Mouse (Mus musculus): ENCODE measurements around the gene Plcl2. TPM values are rescaled to one million over a fixed set of nuclear protein-coding genes. Genes with fewer than 3 reads are reported as not detected.
"Not testable (repeated sequence)": the region's sequence is repeated elsewhere in the genome, so short reads cannot be mapped to it uniquely, and the experiment has no call there.

Gene Plcl2
- total RNA-seq, 4 experiments from 2014 or later, result 8.3 to 10.7 (median 9.3) TPM

- not testable (repeated sequence) for DNase-seq (ENCODE audit: low spot score)
Observed at GRCm38 (mm10) chr17:50534889-50535288, 25.7 kb downstream of the Plcl2 start.

DNA sequence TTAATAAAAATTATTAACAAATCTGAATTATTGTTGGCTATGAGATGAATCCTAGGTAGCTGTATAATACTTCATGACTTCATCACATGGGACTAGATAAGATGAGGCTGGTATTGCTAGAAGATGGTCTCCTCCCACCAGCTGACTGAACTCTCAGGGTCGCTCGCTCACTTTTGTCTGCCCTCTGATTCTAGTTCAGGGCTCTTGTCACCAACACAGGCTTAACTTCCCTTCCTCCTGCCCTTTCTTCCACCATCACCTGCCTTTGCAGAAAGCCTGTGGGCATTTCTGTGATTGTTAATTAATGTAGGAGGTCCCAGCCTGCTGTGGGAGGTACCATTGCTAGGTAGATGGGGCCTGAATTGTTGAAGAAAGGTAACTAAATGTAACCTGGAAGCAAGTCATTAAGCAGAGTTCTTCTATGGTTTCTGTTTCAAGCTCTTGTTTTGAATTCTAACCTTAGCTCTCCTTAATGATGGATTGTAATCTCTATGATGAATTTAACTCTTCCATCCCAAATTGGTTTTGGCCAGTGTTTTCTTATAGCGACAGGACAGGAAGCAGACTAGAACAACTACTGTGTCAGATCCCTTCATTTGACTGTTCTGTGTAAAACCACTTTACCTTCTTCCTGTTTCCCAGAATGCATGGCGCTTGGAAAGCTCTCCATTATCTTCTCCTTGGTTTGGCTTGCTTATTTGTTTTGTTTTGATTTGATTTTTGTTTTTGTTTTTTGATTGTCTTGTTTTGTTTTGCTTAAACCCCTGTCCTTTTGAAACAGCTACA, 27.4 kb downstream of the Plcl2 start:
- DNase-seq (ENCODE audit: low spot score), result no peak

GRCm38 (mm10) chr17:50537786-50538185, 28.6 kb downstream of the Plcl2 start:
- DNase-seq (ENCODE audit: low spot score), result no peak

DNA sequence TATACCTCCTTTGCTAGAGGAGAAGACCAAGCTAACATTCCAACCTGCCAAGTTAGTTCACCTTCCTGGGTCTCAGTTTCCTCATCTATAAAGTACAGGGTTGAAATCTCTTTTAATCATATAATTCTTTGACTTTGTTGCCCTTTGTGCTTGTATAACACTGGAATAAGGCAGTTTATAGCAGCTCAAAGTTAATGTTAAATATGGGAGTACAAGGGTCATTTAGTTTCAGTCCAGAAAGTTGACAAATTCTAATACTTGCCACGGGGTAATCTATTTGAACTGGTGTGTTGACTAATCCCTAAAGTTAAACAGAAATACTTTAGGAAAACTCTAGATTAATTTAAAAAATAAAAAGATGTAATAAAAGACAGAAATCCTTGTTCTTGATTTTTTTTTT, 35.7 kb downstream of the Plcl2 start:
- no peak for DNase-seq (ENCODE audit: low spot score)

DNA sequence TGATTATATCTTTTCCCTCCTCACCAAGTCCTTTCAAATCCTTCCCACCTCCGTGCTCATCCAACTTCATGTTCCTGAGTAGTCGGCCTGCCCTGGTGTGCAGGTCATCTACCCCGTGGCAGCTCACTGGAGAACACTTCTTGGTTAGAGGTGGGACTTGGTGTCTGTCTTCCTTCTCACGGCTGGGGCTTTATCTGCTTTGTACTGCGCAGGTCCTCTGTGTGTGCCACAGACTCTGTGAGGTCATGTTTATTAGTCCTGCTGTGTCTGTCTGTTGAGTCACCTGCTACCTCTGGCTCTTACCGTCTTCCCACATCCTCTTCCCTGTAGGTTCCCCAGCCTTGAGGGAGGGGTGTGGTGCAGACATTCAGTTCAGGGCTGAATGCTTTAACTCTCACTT, 36.1 kb downstream of the Plcl2 start:
- DNase-seq (ENCODE audit: low spot score), result no peak

- DNase-seq (ENCODE audit: low spot score), result no peak
Observed at GRCm38 (mm10) chr17:50552130-50552529, 42.9 kb downstream of the Plcl2 start.

GRCm38 (mm10) chr17:50557566-50558238, 48.5 kb downstream of the Plcl2 start:
- DNase-seq (ENCODE audit: low spot score), result peak; percentile 21

DNA sequence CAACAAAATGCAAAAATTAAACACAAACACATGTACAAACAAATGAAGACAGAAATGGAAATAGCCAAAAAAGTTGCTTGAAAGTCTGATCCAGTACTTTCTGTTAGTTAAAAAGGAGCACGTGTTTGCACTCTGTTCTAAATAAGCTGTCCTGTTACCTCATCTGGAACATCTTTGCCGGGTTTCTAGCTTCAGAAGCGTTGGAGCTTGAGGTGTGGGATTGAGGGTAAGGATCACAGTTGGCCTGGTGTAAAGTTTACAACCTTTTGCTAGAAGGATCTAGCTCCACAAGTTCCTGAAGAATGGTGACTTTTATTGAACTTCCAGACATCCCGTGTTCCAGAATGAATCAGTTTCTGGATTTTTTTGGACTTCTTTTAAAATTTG, 49.0 kb downstream of the Plcl2 start:
- no peak for DNase-seq (ENCODE audit: low spot score)

GRCm38 (mm10) chr17:50565376-50566123, 56.3 kb downstream of the Plcl2 start:
- DNase-seq (ENCODE audit: low spot score), result no peak

GRCm38 (mm10) chr17:50568846-50569245, 59.6 kb downstream of the Plcl2 start:
- no peak for DNase-seq (ENCODE audit: low spot score)

DNA sequence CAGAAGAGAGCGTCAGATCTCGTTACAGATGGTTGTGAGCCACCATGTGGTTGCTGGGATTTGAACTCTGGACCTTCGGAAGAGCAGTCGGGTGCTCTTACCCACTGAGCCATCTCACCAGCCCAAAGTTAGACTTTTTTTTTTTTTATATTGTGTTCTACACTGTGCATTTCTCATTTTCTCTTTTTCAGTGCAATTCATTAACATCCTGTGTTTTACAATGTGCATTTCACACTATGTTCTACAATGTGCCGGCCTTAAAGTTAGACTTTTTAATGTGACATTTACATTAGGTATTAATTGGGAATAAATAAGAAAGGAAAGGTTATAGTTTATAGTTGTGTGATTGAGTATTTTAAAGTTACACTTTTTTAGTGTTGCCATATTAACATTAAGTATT, 61.0 kb downstream of the Plcl2 start:
- DNase-seq (ENCODE audit: low spot score), result not testable (repeated sequence)

GRCm38 (mm10) chr17:50570681-50571398, 61.6 kb downstream of the Plcl2 start:
- no peak for DNase-seq (ENCODE audit: low spot score)

GRCm38 (mm10) chr17:50574161-50574560, 65.0 kb downstream of the Plcl2 start:
- no peak for DNase-seq (ENCODE audit: low spot score)

DNA sequence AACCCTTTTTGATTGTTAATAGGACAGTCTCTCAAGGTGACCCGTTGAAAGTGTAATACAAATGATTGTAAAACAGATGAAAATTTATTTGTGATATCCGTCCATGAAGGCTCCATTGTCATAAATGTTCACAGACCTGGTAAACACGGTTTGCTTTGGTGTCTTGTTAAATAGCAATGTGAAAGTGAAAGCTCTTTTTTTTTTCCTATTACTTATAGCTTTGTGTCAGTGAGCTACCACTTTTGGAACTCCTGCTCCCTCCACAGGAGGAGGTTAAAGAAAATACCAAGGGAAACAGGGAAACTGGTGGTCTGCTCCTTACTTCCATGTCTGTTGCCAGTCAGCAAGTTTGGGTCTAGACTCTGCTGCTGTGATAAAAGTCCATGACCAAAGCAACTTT, 71.2 kb downstream of the Plcl2 start:
- DNase-seq (ENCODE audit: low spot score), result no peak

DNA sequence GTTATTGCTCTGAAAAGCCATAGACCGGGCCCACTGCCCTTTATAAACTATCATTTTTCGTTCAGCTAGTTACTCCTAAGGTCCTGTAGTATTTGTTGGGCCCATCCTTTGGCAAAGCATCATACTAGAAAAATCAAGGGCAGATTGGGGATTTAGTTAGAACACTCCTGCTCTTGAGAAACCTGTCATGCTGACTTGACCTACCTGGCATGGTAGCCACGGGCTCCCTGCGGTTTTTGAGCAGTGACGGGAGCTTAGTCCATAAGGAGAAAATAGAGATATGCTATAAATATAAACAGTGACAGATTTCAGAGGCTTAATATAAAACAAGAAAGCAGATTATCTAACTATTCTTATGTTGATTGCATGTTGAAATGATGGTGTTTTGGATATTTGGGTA, 77.6 kb downstream of the Plcl2 start:
- DNase-seq (ENCODE audit: low spot score), result no peak

DNA sequence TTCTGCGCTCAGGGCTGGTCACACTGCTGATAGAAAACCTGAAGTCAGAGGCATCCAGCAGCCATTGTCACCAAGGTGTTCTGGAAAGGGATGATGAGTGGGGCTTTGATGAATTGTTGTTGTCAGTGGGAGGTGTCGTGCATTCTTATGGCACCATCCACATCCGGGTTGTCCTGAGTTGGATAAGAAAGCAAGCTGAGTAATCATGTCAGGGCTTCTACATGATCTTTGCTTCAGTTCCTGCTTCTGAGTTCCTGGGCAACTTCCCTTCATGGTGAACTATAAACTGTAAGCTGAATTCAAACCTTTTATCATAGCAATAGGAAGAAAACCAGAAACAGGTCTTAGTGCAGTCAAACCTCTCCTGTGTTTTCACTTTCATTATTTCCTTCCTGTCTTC, 78.7 kb downstream of the Plcl2 start:
- no peak for DNase-seq (ENCODE audit: low spot score)

- no peak for DNase-seq (ENCODE audit: low spot score)
Observed at GRCm38 (mm10) chr17:50600178-50600577, 91.0 kb downstream of the Plcl2 start.

- no peak for DNase-seq (ENCODE audit: low spot score)
Observed at GRCm38 (mm10) chr17:50600696-50601095, 91.5 kb downstream of the Plcl2 start.

DNA sequence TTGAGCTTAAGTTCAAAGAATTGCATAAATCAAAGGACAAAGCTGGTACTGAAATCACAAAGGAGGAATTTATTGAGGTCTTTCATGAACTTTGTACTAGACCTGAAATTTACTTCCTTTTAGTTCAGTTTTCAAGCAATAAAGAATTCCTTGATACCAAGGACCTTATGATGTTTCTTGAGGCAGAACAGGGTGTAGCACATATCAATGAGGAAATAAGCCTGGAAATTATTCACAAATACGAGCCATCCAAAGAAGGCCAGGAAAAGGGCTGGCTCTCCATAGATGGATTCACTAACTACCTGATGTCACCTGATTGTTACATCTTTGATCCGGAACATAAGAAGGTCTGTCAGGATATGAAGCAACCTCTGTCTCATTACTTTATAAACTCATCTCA, 97.7 kb downstream of the Plcl2 start:
- no peak for DNase-seq (ENCODE audit: low spot score)

DNA sequence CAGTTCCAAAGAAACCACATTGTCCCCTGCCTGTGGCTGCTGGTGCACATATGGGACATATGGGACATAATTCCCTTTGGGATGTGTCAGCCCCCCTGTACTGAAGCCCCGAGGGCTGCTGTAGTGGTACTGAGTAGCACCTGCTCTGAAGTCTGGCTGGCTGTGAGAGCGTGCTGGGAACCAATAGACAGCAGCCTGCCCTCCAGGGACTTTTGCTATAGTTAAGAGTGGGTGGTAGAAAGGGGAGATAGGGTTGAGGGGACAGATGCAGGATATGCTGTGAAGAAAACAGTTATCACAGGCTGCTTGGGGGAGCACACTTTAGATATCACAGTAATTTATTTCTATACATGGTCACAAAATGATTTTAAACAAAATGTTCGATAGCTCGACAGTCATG, 100.7 kb downstream of the Plcl2 start:
- DNase-seq (ENCODE audit: low spot score), result no peak

- no peak for DNase-seq (ENCODE audit: low spot score)
Observed at GRCm38 (mm10) chr17:50620794-50621537, 111.8 kb downstream of the Plcl2 start.

Data from heart, adult 8-10 months (tissue).